Mouse (Mus musculus) megakaryocyte, embryonic 14.5 days (primary cell): ENCODE measurements at regions not wholly inside any gene's neighbourhood (a gene's known extent, or its start where the extent isn't known, plus 50 kb on each side); places are given as distances from the start of the nearest gene placed in this dataset.

Source experiments
- FLI1 ChIP-seq: IDR thresholded peaks from 2 replicates; pipeline ENCODE4 v1.6.1; 2012; ENCODE audit warnings: low read length, inconsistent platforms, mixed read lengths
- GATA1 ChIP-seq: IDR thresholded peaks from 3 replicates; pipeline ENCODE4 v1.6.1; 2012; ENCODE audit warnings: mixed read lengths, low read length, inconsistent platforms, borderline replicate concordance

GRCm38 (mm10) chr1:165042105-165042504 is 106.8 kb upstream of the Xcl1 start:
- no peak for TF ChIP-seq GATA1
- no peak for TF ChIP-seq FLI1
